Mouse (Mus musculus) cerebellum, adult (tissue): ENCODE measurements at regions not wholly inside any gene's neighbourhood (a gene's known extent, or its start where the extent isn't known, plus 50 kb on each side); places are given as distances from the start of the nearest gene placed in this dataset.
"Not testable (repeated sequence)": the region's sequence is repeated elsewhere in the genome, so short reads cannot be mapped to it uniquely, and the experiment has no call there.

ENCODE experiments used
- ATAC-seq: cut with Nextera tagmentation; 2 replicates; pipeline ENCODE4 v1.9.2; 2017; ENCODE audit warnings: mild to moderate bottlenecking, moderate library complexity, mixed read lengths; ENCODE audit not compliant: insufficient number of reproducible peaks, low FRiP score, low TSS enrichment

DNA sequence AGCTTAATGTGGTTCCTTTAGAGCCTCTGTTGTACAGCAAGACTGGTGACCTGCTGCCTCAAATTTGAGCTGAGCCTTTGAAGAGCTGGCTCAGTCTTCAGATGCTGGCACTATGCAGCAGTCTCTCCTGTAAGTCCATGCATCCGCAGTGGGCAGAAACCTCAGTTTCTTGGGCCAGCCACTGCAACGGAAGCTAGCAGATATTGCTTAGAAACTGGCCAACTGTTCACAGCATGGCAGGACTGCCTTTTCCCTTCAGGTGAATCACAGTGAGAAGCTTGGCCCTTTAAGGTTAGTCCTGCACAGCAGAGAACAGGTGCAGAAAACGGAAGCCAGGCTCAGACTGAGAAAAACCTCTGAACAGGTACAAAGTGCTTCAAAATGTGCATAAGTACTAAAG lies 1976.8 kb upstream of the G6pd2 start:
- no peak for ATAC-seq

DNA sequence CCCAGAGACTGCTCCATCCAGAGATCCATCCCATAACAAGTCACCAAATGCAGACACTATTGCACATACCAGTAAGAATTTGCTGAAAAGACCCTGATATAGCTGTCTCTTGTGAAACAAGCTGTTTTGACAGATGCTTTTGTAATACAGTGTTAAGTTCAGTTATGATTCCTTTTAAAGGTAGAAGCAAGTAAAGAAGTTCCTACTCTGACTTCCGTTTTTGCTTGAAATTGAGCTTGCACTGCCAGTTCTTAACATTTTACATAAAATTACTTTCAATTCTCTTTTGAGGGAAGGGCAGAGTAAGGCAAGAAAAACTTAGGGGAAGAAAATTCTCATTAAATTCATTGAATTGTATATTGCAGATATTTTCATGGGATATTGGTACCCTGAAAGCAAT lies 1962.9 kb upstream of the G6pd2 start:
- ATAC-seq: no peak

- ATAC-seq: no peak
These were observed 1961.0 kb upstream of the G6pd2 start for GRCm38 (mm10) chr5:59847643-59848042.

GRCm38 (mm10) chr5:59893952-59894724 lies 1914.5 kb upstream of the G6pd2 start:
- ATAC-seq: peak; percentile 75

DNA sequence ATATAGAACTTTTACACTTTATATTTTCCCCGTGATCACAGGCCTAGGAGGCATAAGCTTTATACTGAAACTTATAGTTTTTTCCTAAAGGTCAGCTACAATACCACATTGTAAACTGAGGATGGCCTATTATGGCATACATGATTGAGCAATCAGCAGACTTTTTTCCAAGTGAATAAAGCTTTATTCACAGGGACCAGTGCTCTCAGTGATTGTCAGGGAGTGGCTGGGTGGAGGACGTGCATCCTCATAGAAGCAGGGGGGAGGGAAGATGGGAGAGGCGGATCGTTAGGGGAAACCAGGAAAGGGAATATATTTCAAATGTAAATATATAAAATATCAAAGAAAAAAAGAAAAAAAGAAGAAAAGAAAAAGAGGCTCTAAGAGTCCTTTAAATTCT lies 1886.7 kb upstream of the G6pd2 start:
- no peak for ATAC-seq

GRCm38 (mm10) chr5:59940861-59941260 lies 1867.8 kb upstream of the G6pd2 start:
- no peak for ATAC-seq

- ATAC-seq: no peak
These were observed 1862.9 kb upstream of the G6pd2 start for GRCm38 (mm10) chr5:59945761-59946160.

GRCm38 (mm10) chr5:59947831-59948568 lies 1860.6 kb upstream of the G6pd2 start:
- ATAC-seq: no peak

GRCm38 (mm10) chr5:59956240-59956639 lies 1852.4 kb upstream of the G6pd2 start:
- not testable (repeated sequence) for ATAC-seq

DNA sequence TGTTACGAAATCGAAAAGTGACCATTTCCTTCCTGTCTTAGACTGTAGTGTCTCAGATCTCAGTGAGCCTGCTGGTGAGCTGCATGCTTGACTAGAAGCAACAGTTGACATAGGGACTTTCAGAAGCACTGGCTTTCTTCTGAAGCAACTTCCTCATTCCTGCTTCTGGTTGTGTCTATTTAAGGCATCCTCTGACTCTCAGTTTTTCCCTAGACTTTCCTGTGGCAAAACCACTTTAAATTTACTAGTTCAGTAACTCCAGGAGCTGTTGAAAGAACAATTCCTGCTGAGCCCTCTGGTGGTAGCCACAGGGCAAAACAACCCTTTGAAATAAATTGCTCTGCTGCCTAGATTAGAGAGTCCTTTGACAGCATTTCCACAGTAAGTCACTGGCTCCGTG lies 1811.9 kb upstream of the G6pd2 start:
- no peak for ATAC-seq

- peak; percentile 100 for ATAC-seq
These were observed 1765.9 kb upstream of the G6pd2 start for GRCm38 (mm10) chr5:60042603-60043175.

DNA sequence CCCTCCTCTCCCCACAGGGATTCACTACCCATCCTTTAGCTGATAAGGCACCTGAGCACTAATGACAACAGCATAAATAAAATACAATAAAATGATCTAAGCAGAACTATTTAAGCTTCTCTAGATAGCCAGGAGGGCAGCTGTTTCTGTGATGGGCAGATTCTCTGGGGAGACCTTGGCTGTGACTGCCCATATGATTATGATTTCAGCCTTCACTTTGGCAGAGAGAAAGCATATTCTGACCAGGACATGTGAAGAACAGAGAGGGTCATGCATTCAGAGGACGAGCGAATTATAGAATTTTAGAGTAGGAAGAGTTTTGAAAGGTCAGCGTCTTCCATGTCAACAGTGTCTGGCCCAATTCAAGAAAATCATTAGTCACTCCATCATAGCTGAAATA lies 1759.6 kb upstream of the G6pd2 start:
- ATAC-seq: no peak

DNA sequence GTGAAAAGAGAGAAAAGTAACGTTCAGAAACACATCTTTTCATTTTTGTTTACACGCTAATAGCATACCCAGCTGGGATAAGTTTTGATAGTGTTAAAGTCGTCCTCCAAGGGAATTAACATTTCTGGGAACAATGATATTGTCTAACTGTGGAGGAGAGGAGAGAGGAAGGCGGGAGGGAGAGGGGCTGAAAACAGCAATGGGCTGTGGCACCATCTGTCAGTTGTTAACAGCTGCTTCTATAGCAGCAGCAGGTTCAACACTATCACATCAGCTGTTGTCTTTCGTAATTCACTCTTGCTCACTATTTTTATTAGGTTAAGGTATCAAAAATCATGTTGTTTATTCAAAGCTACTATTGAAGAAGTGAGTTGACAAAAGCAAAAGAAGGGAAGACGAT lies 1747.4 kb upstream of the G6pd2 start:
- ATAC-seq: no peak
